ENCODE assay signal across 14 mouse cellular contexts in the genomic region with DNA sequence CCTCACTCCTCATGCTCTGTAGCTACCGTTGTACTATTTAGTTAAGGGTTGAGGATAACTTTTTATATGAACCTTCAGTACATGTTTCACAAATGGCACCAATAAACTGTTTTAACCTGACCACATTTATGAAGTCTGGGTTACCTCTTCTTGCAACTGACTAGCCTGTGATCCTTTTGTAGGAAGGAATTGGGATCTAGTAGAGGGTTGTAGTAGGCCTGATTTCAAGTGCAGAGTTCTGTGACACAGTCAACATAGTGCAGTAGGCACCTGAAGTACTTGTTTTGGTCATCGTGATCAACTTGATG.
DNase-seq lines count a peak whose midpoint lies in the region; ATAC-seq and TF ChIP-seq lines count a peak whose summit lies in the region.
"Had no signal": no experiment of that assay in that cellular context is flagged by ENCODE, and none has a peak within 500 bp of the region (broad histone marks: within the 10 kb centered on the region; RNA-seq: fewer than 3 reads in every experiment).

No protein-coding gene starts in this region.

- no peak for TF ChIP-seq CTCF in heart, postnatal 0 days (IDR thresholded peaks at IDR 0.05; ENCODE audit: low read depth)
- no peak for TF ChIP-seq CTCF in lung, adult 2 months (IDR thresholded peaks at IDR 0.05; ENCODE audit: insufficient read depth, low read length)

- H3K4me2 ChIP-seq in heart, postnatal 0 days (ENCODE audit: low read depth, low read length) = peak overlapping the region; percentile 58
- H3K4me2 ChIP-seq: limb, embryonic 15.5 days had no signal

- H3K27ac ChIP-seq in heart, postnatal 0 days (ENCODE audit: low read depth) = 0 out of 2 replicates have a peak overlapping the region, but pooled peaks have one; percentile 56
- H3K27ac ChIP-seq: embryonic facial prominence, embryonic 13.5 days; forebrain, embryonic 10.5 days; limb, embryonic 15.5 days; neural tube, embryonic 15.5 days had no signal

- ATAC-seq in heart, postnatal 0 days (ENCODE audit: insufficient read depth, low read depth) = no peak
- ATAC-seq: midbrain, embryonic 16.5 days had no signal

- H3K27me3 ChIP-seq in heart, postnatal 0 days (ENCODE audit: control insufficient read depth, insufficient read depth, low read length) = no peaks in the 10 kb centered on the region
- H3K27me3 ChIP-seq: embryonic facial prominence, embryonic 13.5 days; limb, embryonic 15.5 days had no signal

- no peak for TF ChIP-seq EP300 in heart, postnatal 0 days (IDR thresholded peaks at IDR 0.05; ENCODE audit: low read depth)

- TF ChIP-seq POLR2A in lung, adult 2 months (IDR thresholded peaks at IDR 0.05; ENCODE audit: borderline replicate concordance, extremely low read depth, low read depth, low read length) = no peak

- H3K9me3 ChIP-seq in heart, postnatal 0 days (replicated peaks; ENCODE audit: control insufficient read depth, low read length) = no peaks in the 10 kb centered on the region
- H3K9me3 ChIP-seq: embryonic facial prominence, embryonic 13.5 days; forebrain, embryonic 10.5 days; limb, embryonic 15.5 days; neural tube, embryonic 15.5 days had no signal

- peaks cover 13% of the 10 kb centered on the region for H3K4me1 ChIP-seq in heart, postnatal 0 days (ENCODE audit: control insufficient read depth, insufficient read depth)
- peaks cover 34% of the 10 kb centered on the region for H3K4me1 ChIP-seq in lung, adult 2 months (ENCODE audit: control insufficient read depth, insufficient read depth, low read length)
- H3K4me1 ChIP-seq: neural tube, embryonic 15.5 days had no signal

- intact Hi-C loops in heart, postnatal 10 days (cut with DNase I) = loop anchor here (5.0 kb wide), 1 partner anchor 240 kb away; no protein-coding TSS in a partner anchor

- peaks cover 7% of the 10 kb centered on the region; the same call in 1 of the 2 replicates for H3K36me3 ChIP-seq in heart, postnatal 0 days (replicated peaks; ENCODE audit: control insufficient read depth, insufficient read depth, low read length)
- H3K36me3 ChIP-seq: embryonic facial prominence, embryonic 13.5 days; forebrain, embryonic 10.5 days; limb, embryonic 15.5 days; neural tube, embryonic 15.5 days had no signal

- H3K9ac ChIP-seq in heart, postnatal 0 days (replicated peaks; ENCODE audit: low read depth, low read length) = 0 out of 2 replicates have a peak overlapping the region, but pooled peaks have one; percentile 41
- H3K9ac ChIP-seq: embryonic facial prominence, embryonic 13.5 days; limb, embryonic 15.5 days; neural tube, embryonic 15.5 days had no signal

- no peak for DNase-seq in heart, postnatal 0 days (ENCODE audit: low spot score)
- DNase-seq in heart, postnatal 10 days = no peak
- DNase-seq in lung, adult 2 months = no peak
- DNase-seq in lung, postnatal 10 days = no peak
- peak; percentile 3 to 16 for DNase-seq in thymus, postnatal 10 days (ENCODE audit: low spot score in 2 of 2)
- DNase-seq in thymus, adult 18-20 months = no peak
- DNase-seq in thymus, postnatal 25 days = peak; percentile 38
- no peak for DNase-seq in adipocyte (ENCODE audit: low spot score)
- DNase-seq: cerebellum, adult 11-12 months had no signal

- H3K4me3 ChIP-seq in heart, postnatal 0 days (ENCODE audit: low read depth, low read length) = peak overlapping the region; percentile 32
- peak overlapping the region; percentile 57 for H3K4me3 ChIP-seq in lung, adult 2 months (replicated peaks; ENCODE audit: extremely low read depth, low read depth, low read length)
- H3K4me3 ChIP-seq: embryonic facial prominence, embryonic 13.5 days; forebrain, embryonic 10.5 days; limb, embryonic 15.5 days; neural tube, embryonic 15.5 days had no signal

- 65% methylated on average over 2 of the region's 2 CpGs for WGBS in heart, postnatal 0 days
- 36% methylated on average over 2 of the region's 2 CpGs for WGBS in lung, adult 2 months

Comparison
In these comparisons a context has a peak if more than half of its experiments do, and no peak if none do; other contexts are left out.
1. DNase-seq: peak in thymus, postnatal 10 days (2 of 2) and thymus, postnatal 25 days (single experiment); none in heart, postnatal 0 days (single experiment), heart, postnatal 10 days (0 of 2), lung, adult 2 months (single experiment), lung, postnatal 10 days (single experiment), thymus, adult 18-20 months (0 of 2) and adipocyte (single experiment).